Mouse (Mus musculus) midbrain, embryonic 10.5 days (tissue): Measurements from ENCODE around the gene Tenm2. TPM values are rescaled to one million over a fixed set of nuclear protein-coding genes. Genes with fewer than 3 reads are reported as not detected.

Experiments used
- DNase-seq: peaks from one replicate; pipeline ENCODE4 v3.0.0-alpha.2; 2017; ENCODE audit warnings: low spot score
- H3K27ac ChIP-seq: fragments of 300-500 bp; sonication (generic); replicated peaks from 2 replicates; pipeline ENCODE4 v1.5.1; 2016; ENCODE audit warnings: mild to moderate bottlenecking
- H3K27me3 ChIP-seq: fragments of 300-500 bp; sonication (generic); 2 replicates; pipeline ENCODE4 v1.6.1; 2016; ENCODE audit warnings: low read depth, mild to moderate bottlenecking; ENCODE audit not compliant: poor library complexity, severe bottlenecking
- H3K36me3 ChIP-seq: fragments of 300-500 bp; sonication (generic); 2 replicates; pipeline ENCODE4 v1.6.1; 2016; ENCODE audit warnings: mild to moderate bottlenecking, moderate library complexity
- H3K4me1 ChIP-seq: fragments of 300-500 bp; sonication (generic); 2 replicates; pipeline ENCODE4 v1.6.1; 2016
- H3K4me3 ChIP-seq: fragments of 300-500 bp; sonication (generic); 2 replicates; pipeline ENCODE4 v1.5.1; 2016; ENCODE audit warnings: mild to moderate bottlenecking, moderate library complexity
- H3K9me3 ChIP-seq: fragments of 300-500 bp; sonication (generic); replicated peaks from 2 replicates; pipeline ENCODE4 v1.6.1; 2016; ENCODE audit warnings: mild to moderate bottlenecking
- WGBS: fragments of 180-500 bp; shearing (Covaris S2); methylation state at CpG from one replicate; pipeline ENCODE4 v1.1.7; 2016; 5-methylcytosine and 5-hydroxymethylcytosine counted together
- polyA plus RNA-seq: library from polyadenylated mRNA; unstranded; fragments of >200 nt; fragmentation: Nextera tagmentation; extraction: Ambion mirVana; gene quantifications from 2 replicates; pipeline ENCODE4 v1.2.1, GENCODE M21; 2016

Gene Tenm2
- polyA plus RNA-seq, 1 experiment from 2014 or later, result 4.2 TPM

- Histone ChIP-seq H3K27ac (peak overlapping the region; percentile 73), H3K4me1 (peaks cover 32% of the 10 kb centered on the region), H3K9me3 (no peaks in the 10 kb centered on the region), H3K4me3 (no peak overlapping the region), H3K27me3 (peaks cover 13% of the 10 kb centered on the region), H3K36me3 (no peaks in the 10 kb centered on the region)
- WGBS, result 62% methylated on average over 8 of the region's 8 CpGs
- DNase-seq, result no peak
Measured at GRCm38 (mm10) chr11:36121410-36121929, 1114.3 kb downstream of the Tenm2 start.

GRCm38 (mm10) chr11:36120591-36121409 is 1115.0 kb downstream of the Tenm2 start:
- no peaks in the 10 kb centered on the region for H3K9me3 ChIP-seq
- no peaks in the 10 kb centered on the region for H3K36me3 ChIP-seq
- H3K4me1 ChIP-seq, result peaks cover 32% of the 10 kb centered on the region
- H3K27me3 ChIP-seq, result peaks cover 13% of the 10 kb centered on the region
- 0 out of 2 replicates have a peak overlapping the region, but pooled peaks have one; percentile 2 for H3K4me3 ChIP-seq
- WGBS, result 30% methylated on average over 7 of the region's 7 CpGs
- no peak for DNase-seq
- H3K27ac ChIP-seq, result peak overlapping the region; percentile 73

- Histone ChIP-seq H3K4me3 (no peak overlapping the region), H3K36me3 (no peaks in the 10 kb centered on the region), H3K9me3 (no peaks in the 10 kb centered on the region), H3K27me3 (peaks cover 33% of the 10 kb centered on the region), H3K27ac (0 out of 2 replicates have a peak overlapping the region, but pooled peaks have one; percentile 9), H3K4me1 (peaks cover 23% of the 10 kb centered on the region)
- 88% methylated on average over 12 of the region's 12 CpGs for WGBS
- no peak for DNase-seq
Measured at GRCm38 (mm10) chr11:36113326-36113725, 1122.4 kb downstream of the Tenm2 start.

- Histone ChIP-seq H3K9me3 (no peaks in the 10 kb centered on the region), H3K27ac (peak overlapping the region; percentile 72), H3K36me3 (no peaks in the 10 kb centered on the region), H3K4me1 (peaks cover 43% of the 10 kb centered on the region), H3K4me3 (no peak overlapping the region; the same call in 1 of the 2 replicates), H3K27me3 (peaks cover 53% of the 10 kb centered on the region)
- 27% methylated on average over 12 of the region's 12 CpGs for WGBS
- peak; percentile 68 for DNase-seq
Measured at GRCm38 (mm10) chr11:36108970-36109731, 1126.6 kb downstream of the Tenm2 start.

- Histone ChIP-seq H3K27ac (no peak overlapping the region; the same call in 1 of the 2 replicates), H3K36me3 (no peaks in the 10 kb centered on the region), H3K4me3 (no peak overlapping the region), H3K9me3 (no peaks in the 10 kb centered on the region), H3K4me1 (peaks cover 49% of the 10 kb centered on the region), H3K27me3 (peaks cover 44% of the 10 kb centered on the region)
- DNase-seq, result no peak
- 82% methylated on average over 6 of the region's 6 CpGs for WGBS
Measured at GRCm38 (mm10) chr11:36107840-36108239, 1127.9 kb downstream of the Tenm2 start.

- H3K9me3 ChIP-seq, result no peaks in the 10 kb centered on the region
- H3K27ac ChIP-seq, result peak overlapping the region; percentile 74
- 36% methylated on average over 10 of the region's 10 CpGs for WGBS
- DNase-seq, result peak; percentile 57
- H3K4me3 ChIP-seq, result no peak overlapping the region; the same call in 1 of the 2 replicates
- H3K27me3 ChIP-seq, result peaks cover 37% of the 10 kb centered on the region
- H3K36me3 ChIP-seq, result no peaks in the 10 kb centered on the region
- H3K4me1 ChIP-seq, result peaks cover 49% of the 10 kb centered on the region
Measured at GRCm38 (mm10) chr11:36106639-36107038, 1129.1 kb downstream of the Tenm2 start.

- peaks cover 27% of the 10 kb centered on the region; the same call in 1 of the 2 replicates for H3K27me3 ChIP-seq
Measured at GRCm38 (mm10) chr11:36103556-36103955, 1132.2 kb downstream of the Tenm2 start.

GRCm38 (mm10) chr11:36096219-36096618 is 1139.5 kb downstream of the Tenm2 start:
- 91% methylated on average over 14 of the region's 14 CpGs for WGBS

More at GRCm38 (mm10) chr11:36103556-36103955, 1132.2 kb downstream of the Tenm2 start:
- no peak for DNase-seq
- Histone ChIP-seq H3K27ac (no peak overlapping the region), H3K4me1 (peaks cover 28% of the 10 kb centered on the region), H3K4me3 (no peak overlapping the region), H3K36me3 (no peaks in the 10 kb centered on the region), H3K9me3 (no peaks in the 10 kb centered on the region)
- 60% methylated on average over 6 of the region's 6 CpGs for WGBS

GRCm38 (mm10) chr11:36090210-36090609 is 1145.6 kb downstream of the Tenm2 start:
- peaks cover 17% of the 10 kb centered on the region for H3K4me1 ChIP-seq
- no peak for DNase-seq
- H3K36me3 ChIP-seq, result no peaks in the 10 kb centered on the region
- H3K4me3 ChIP-seq, result no peak overlapping the region
- no peak overlapping the region for H3K27ac ChIP-seq
- 13% methylated on average over 3 of the region's 3 CpGs for WGBS
- peaks cover 46% of the 10 kb centered on the region for H3K27me3 ChIP-seq
- no peaks in the 10 kb centered on the region for H3K9me3 ChIP-seq

More at GRCm38 (mm10) chr11:36096219-36096618, 1139.5 kb downstream of the Tenm2 start:
- Histone ChIP-seq H3K27ac (no peak overlapping the region), H3K4me3 (no peak overlapping the region), H3K4me1 (no peaks in the 10 kb centered on the region), H3K36me3 (no peaks in the 10 kb centered on the region), H3K9me3 (no peaks in the 10 kb centered on the region), H3K27me3 (no peaks in the 10 kb centered on the region)
- no peak for DNase-seq

- H3K27me3 ChIP-seq, result peaks cover 76% of the 10 kb centered on the region
- no peaks in the 10 kb centered on the region for H3K9me3 ChIP-seq
- H3K4me1 ChIP-seq, result peaks cover 30% of the 10 kb centered on the region
- no peaks in the 10 kb centered on the region for H3K36me3 ChIP-seq
- 60% methylated on average over 10 of the region's 10 CpGs for WGBS
- H3K27ac ChIP-seq, result no peak overlapping the region
- H3K4me3 ChIP-seq, result no peak overlapping the region
- DNase-seq, result no peak
Measured at GRCm38 (mm10) chr11:36081399-36082053, 1154.2 kb downstream of the Tenm2 start.

- no peak overlapping the region for H3K27ac ChIP-seq
- H3K27me3 ChIP-seq, result peaks cover 73% of the 10 kb centered on the region
- 74% methylated on average over 11 of the region's 11 CpGs for WGBS
- H3K36me3 ChIP-seq, result no peaks in the 10 kb centered on the region
- DNase-seq, result no peak
- H3K9me3 ChIP-seq, result no peaks in the 10 kb centered on the region
- H3K4me3 ChIP-seq, result no peak overlapping the region
- H3K4me1 ChIP-seq, result peaks cover 30% of the 10 kb centered on the region
Measured at GRCm38 (mm10) chr11:36080766-36081165, 1155.0 kb downstream of the Tenm2 start.

GRCm38 (mm10) chr11:36078391-36078790 is 1157.4 kb downstream of the Tenm2 start:
- no peak for DNase-seq
- H3K27ac ChIP-seq, result no peak overlapping the region
- 89% methylated on average over 7 of the region's 7 CpGs for WGBS

More at GRCm38 (mm10) chr11:36078391-36078790, 1157.4 kb downstream of the Tenm2 start:
- Histone ChIP-seq H3K9me3 (no peaks in the 10 kb centered on the region), H3K4me3 (no peak overlapping the region), H3K4me1 (peaks cover 30% of the 10 kb centered on the region), H3K27me3 (peaks cover 57% of the 10 kb centered on the region), H3K36me3 (no peaks in the 10 kb centered on the region)
